Mouse (Mus musculus) Patski (cell line): ENCODE results near the gene Hist1h2bl. TPM values are rescaled to one million over a fixed set of nuclear protein-coding genes. Genes with fewer than 3 reads are reported as not detected.

Experiments used
- ATAC-seq: fragments of 100-300 bp; one replicate; pipeline ENCODE4 v1.8.0; 2021
- CTCF ChIA-PET: fragments of 350-600 bp; sonication (Branson Sonifier 250); formaldehyde crosslinking; loops from one replicate; lab custom pipeline; 2022; ENCODE audit warnings: inconsistent platforms; lab: Charles Lee
- POLR2A ChIA-PET: fragments of 350-600 bp; sonication (Branson Sonifier 250); formaldehyde crosslinking; loops from one replicate; lab custom pipeline; 2022; ENCODE audit warnings: antibody characterized with exemption, inconsistent platforms; lab: Charles Lee
- DNase-seq: peaks from one replicate; pipeline ENCODE4 v3.0.0-alpha.2; 2011; ENCODE audit warnings: low read depth, low spot score
- H3K27me3 ChIP-seq: fragments of 371-371 bp; one replicate; pipeline ENCODE4 v1.5.1; 2021
- CTCF ChIP-seq: fragments of 100-300 bp; IDR thresholded peaks from one replicate; pipeline ENCODE4 v1.5.1; 2021
- in situ Hi-C: fragments of 300-500 bp; cut with MboI; formaldehyde crosslinking; loops from 3 replicates; pipeline ENCODE4 v1.11.1; 2018; ENCODE audit warnings: low pct_unique_long_range_greater_than_20kb, mixed read lengths
- polyA plus RNA-seq: library from polyadenylated mRNA; unstranded; gene quantifications from one replicate; pipeline ENCODE4 v1.2.3, GENCODE M21; 2021

Gene Hist1h2bl
- polyA plus RNA-seq, 1 experiment from 2014 or later: 1.1 TPM

DNA sequence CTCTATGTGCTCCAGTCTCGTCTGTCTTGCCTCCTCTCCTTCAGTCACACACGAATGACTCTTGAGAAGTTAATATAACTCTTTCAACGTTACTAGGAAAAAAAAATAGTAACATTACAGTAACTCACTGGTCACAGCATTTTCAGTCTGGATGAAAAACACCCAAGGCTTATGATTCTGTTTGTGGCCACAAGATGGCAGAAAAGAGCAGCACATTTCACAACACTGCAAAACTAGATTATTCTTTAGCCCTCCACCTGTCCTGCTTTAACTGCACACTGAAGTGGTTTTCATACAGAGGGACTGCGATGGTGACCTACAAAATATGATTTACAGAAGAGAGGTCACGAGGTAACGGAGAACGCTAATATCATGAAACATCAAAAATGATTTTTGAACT is 1.2 kb downstream of the Hist1h2bl start:
- POLR2A ChIA-PET: no interaction called here
- no peaks in the 10 kb centered on the region for H3K27me3 ChIP-seq
- in situ Hi-C loops: loop anchor here (5.0 to 10.0 kb wide), 4 partner anchors 328 to 1820 kb away; partner anchors contain the start of genes Abt1, Hist1h2af, Hist1h2ag and Hist1h2bj
- peak; percentile 67 for TF ChIP-seq CTCF
- CTCF ChIA-PET: interaction anchor here (0.6 kb wide), 1 partner anchor 18 kb away, joined by 3 read pairs; no protein-coding TSS in a partner anchor
- DNase-seq (no peak), ATAC-seq (no peak)

DNA sequence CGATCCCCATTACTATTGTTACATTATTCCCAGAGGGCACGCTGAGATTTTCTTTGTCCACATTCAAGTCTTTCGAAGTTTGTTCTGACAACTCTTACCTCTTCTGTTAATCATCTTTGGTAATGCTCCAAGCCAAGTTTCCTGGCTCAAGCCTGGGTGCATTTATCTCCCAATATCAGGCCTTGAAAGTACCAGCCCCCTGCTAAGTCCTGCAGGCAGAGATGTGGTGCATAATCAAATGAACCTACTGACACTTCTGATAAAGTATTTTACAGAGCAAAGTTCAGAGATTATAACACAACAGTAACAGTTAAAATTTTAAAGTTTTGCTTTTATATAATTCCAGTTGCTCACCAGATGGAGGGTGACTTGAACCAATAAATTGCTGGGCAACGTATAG is 4.2 kb downstream of the Hist1h2bl start:
- no peaks in the 10 kb centered on the region for H3K27me3 ChIP-seq
- ATAC-seq (no peak), DNase-seq (no peak)
- POLR2A ChIA-PET: interaction anchor here (0.7 kb wide), 1 partner anchor 537 kb away, joined by 4 read pairs; no protein-coding TSS in a partner anchor
- CTCF ChIA-PET: interaction anchor here (1.0 kb wide), 1 partner anchor 9 kb away, joined by 4 read pairs; no protein-coding TSS in a partner anchor
- TF ChIP-seq CTCF: no peak
- in situ Hi-C loops: loop anchor here (5.0 to 10.0 kb wide), 4 partner anchors 331 to 1823 kb away; partner anchors contain the start of genes Abt1, Hist1h2af, Hist1h2ag and Hist1h2bj

DNA sequence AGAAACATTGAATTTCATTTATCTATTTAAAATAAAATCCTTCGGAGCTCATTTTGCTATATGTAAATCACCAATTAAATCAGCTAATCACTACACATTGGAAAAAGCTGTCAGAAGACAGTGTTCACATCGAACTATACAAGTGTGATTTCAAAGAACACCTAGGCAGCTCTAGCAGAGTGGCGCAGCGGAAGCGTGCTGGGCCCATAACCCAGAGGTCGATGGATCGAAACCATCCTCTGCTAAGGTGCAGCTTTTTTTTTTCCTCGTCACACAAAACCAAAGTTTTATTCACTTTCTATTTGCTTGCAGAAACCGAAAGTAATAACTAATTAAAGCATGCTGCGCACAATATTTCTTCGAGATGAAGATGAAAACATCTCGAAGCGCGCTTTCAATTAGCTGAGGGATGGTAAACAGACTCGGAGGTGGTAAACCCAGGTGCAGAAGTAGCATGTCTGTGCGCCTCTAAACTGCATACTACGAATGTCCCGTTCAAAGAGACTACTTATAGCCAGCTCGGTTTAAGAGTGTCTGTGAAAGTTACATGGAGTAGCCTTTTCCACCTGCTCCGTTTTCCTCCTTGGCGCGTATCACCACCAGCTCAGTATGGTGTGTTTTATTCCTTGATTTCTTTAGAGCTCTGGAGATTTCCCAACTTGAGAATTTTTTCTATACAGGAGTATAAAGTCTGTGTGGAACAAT is 5.0 kb downstream of the Hist1h2bl start:
- in situ Hi-C loops: loop anchor here (5.0 to 10.0 kb wide), 4 partner anchors 331 to 1824 kb away; partner anchors contain the start of genes Abt1, Hist1h2af, Hist1h2ag and Hist1h2bj
- CTCF ChIA-PET: interaction anchor here (1.0 kb wide), 2 partner anchors 10 to 16 kb away, joined by 3 to 4 read pairs; no protein-coding TSS in a partner anchor

DNA sequence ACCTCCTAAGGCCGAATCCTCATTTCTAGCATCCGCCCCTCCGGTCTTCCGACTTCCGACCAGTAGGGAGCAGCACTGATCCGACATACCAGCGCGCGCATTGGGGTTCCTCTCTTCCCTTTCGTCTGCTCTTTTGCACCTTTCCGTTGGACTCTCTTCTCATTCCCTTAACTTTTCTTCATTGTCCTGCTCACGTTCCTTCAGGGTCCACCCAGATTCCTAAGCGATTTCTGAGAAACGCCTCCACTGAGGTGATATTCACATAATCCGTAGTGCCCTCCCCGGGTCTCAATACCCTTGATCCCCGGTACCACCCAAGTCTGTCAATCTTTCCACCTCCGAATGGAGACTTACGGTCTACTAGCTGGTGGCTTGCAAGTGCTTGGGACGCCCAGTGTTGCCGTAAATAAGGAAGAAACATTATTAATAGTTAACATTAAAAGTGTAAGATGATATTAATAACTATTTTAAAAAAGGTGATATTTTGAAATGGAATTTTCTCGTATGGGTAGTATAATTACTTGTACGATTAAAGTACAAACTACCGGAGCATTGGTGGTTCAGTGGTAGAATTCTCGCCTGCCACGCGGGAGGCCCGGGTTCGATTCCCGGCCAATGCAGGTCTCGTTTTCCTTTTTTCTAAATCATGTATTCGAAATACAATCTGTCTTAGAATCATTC is 5.8 kb downstream of the Hist1h2bl start:
- DNase-seq (peak; percentile 64), ATAC-seq (peak; percentile 84)
- peaks cover 10% of the 10 kb centered on the region for H3K27me3 ChIP-seq
- TF ChIP-seq CTCF: peak; percentile 88
- ChIA-PET POLR2A (no interaction called here), CTCF (interaction anchor here (1.0 kb wide), 1 partner anchor 15 kb away, joined by 3 read pairs; no protein-coding TSS in a partner anchor)
- in situ Hi-C loops: loop anchor here (5.0 to 10.0 kb wide), 4 partner anchors 332 to 1825 kb away; partner anchors contain the start of genes Abt1, Hist1h2af, Hist1h2ag and Hist1h2bj

More for the DNA sequence above, 5.0 kb downstream of the Hist1h2bl start:
- POLR2A ChIA-PET: interaction anchor here (0.5 to 0.7 kb wide), 3 partner anchors 537 to 1818 kb away, joined by 3 to 4 read pairs (median 4); no protein-coding TSS in a partner anchor
- TF ChIP-seq CTCF: no peak
- DNase-seq (no peak), ATAC-seq (peak; percentile 69)
- peaks cover 6% of the 10 kb centered on the region for H3K27me3 ChIP-seq

DNA sequence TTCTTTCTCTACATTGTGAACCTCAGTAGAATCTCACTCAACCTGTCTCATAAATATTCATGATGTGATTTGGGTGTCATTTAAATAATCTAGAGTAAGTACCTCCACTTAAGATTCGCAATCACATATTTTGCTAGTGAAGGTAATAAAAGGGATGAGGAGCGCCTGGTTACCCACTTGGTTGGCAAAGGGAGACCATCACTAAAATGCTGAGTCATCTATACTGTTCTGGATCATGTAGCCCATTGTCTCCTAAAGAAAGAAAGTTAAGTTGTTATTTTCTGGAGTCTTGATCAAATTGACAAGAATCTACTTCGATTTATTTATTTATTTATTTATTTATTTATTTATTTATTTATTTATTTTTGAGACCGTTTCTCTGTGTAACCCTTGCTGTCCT is 9.3 kb downstream of the Hist1h2bl start:
- in situ Hi-C loops: no loop called here
- no peak for TF ChIP-seq CTCF
- ChIA-PET POLR2A (no interaction called here), CTCF (no interaction called here)
- peaks cover 20% of the 10 kb centered on the region for H3K27me3 ChIP-seq
- DNase-seq (no peak), ATAC-seq (no peak)

DNA sequence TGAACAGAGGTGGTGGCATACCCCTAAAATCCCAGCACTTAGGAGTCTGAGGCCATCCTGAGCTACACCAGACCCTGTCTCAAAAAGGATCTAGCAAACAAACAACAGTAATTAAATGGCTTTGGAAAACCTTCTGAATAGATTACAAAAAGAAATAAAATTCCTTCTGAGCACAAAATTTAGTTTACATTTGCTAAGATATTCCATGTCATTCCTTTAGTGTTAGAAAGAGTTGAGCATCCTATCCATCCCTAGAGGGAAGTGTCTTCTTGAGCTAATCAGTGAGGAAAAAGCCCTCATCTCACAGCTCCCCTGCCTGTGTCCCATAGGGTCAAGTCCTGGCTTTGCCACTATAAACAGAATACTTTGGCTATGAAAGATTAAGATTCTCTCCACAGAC is 18.1 kb downstream of the Hist1h2bl start, which contains the start of gene Olfr1359:
Olfr1359 (plus strand) TSS at position 301 of the 400 bp plus-strand sequence.
- TF ChIP-seq CTCF: no peak
- ChIA-PET CTCF (interaction anchor here (1.4 kb wide), 1 partner anchor 10 kb away, joined by 4 read pairs; no protein-coding TSS in a partner anchor), POLR2A (no interaction called here)
- in situ Hi-C loops: no loop called here
- peaks cover 9% of the 10 kb centered on the region for H3K27me3 ChIP-seq
- ATAC-seq: no peak
- DNase-seq: no peak

DNA sequence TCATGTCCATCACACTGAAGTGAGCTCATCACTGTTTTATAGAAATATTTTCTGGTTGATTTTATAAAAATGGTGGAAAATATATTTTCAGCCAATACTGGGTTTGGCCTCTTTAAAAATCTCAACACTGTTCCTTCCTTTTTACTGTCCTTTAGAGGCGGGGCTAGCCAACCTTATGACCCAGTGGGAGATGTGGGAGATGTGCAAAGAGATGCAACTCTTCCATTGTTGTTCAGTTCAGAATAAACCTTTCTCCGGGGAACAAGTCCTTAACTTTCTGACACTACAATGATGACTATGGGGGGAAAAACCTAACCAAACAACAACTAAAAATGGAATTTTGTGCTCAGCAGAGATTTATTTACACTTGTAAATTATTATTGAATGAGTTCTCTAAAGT is 38.6 kb downstream of the Hist1h2bl start, which contains the start of gene Olfr1360:
Olfr1360 (minus strand) TSS at position 101 of the 400 bp plus-strand sequence.
- TF ChIP-seq CTCF: no peak
- ChIA-PET POLR2A (no interaction called here), CTCF (no interaction called here)
- in situ Hi-C loops: no loop called here
- DNase-seq (no peak), ATAC-seq (no peak)
- H3K27me3 ChIP-seq: peaks cover 20% of the 10 kb centered on the region

Other genes starting within 250 kb of the Hist1h2bl start
- gene Nkapl, start 247.6 kb downstream of the Hist1h2bl start, polyA plus RNA-seq: 0.42 TPM
- gene Zkscan4, start 237.2 kb downstream of the Hist1h2bl start, polyA plus RNA-seq: 2.5 TPM
- gene Gm10065, start 236.7 kb downstream of the Hist1h2bl start, polyA plus RNA-seq: not detected
- 34.4 TPM for gene AK157302, start 220.9 kb downstream of the Hist1h2bl start, polyA plus RNA-seq
- 416 TPM for gene Gm11273, start 214.7 kb downstream of the Hist1h2bl start, polyA plus RNA-seq
- gene Zkscan8, start 185.0 kb downstream of the Hist1h2bl start, polyA plus RNA-seq: 12.5 TPM
- 0.01 TPM for gene Olfr1366, start 173.3 kb downstream of the Hist1h2bl start, polyA plus RNA-seq
- gene Olfr1535, start 156.2 kb downstream of the Hist1h2bl start, polyA plus RNA-seq: 0.09 TPM
- gene Olfr1364, start 134.4 kb downstream of the Hist1h2bl start, polyA plus RNA-seq: not detected
- not detected for gene Olfr1362, start 102.1 kb downstream of the Hist1h2bl start, polyA plus RNA-seq
- not detected for gene Olfr11, start 73.6 kb downstream of the Hist1h2bl start, polyA plus RNA-seq
- not detected for gene Olfr1361, start 52.8 kb downstream of the Hist1h2bl start, polyA plus RNA-seq
- gene Olfr1360, start 38.7 kb downstream of the Hist1h2bl start, polyA plus RNA-seq: not detected
- gene Olfr1359, start 18.0 kb downstream of the Hist1h2bl start, polyA plus RNA-seq: not detected
- gene Hist1h2ai, start 279 bp upstream of the Hist1h2bl start, polyA plus RNA-seq: not detected
- 4.9 TPM for gene Hist1h3h, start 1.5 kb upstream of the Hist1h2bl start, polyA plus RNA-seq
- gene Hist1h2bm, start 5.9 kb upstream of the Hist1h2bl start, polyA plus RNA-seq: not detected
- gene Hist1h4j, start 18.9 kb upstream of the Hist1h2bl start, polyA plus RNA-seq: 1.2 TPM
- 6.5 TPM for gene Hist1h4k, start 34.4 kb upstream of the Hist1h2bl start, polyA plus RNA-seq
- gene Hist1h2ak, start 37.7 kb upstream of the Hist1h2bl start, polyA plus RNA-seq: not detected
- gene Hist1h2bn, start 38.0 kb upstream of the Hist1h2bl start, polyA plus RNA-seq: 4.9 TPM
- gene Hist1h1b, start 64.5 kb upstream of the Hist1h2bl start, polyA plus RNA-seq: 1.4 TPM
- 1.6 TPM for gene Hist1h3i, start 67.2 kb upstream of the Hist1h2bl start, polyA plus RNA-seq
- gene Hist1h2an, start 71.1 kb upstream of the Hist1h2bl start, polyA plus RNA-seq: 4.5 TPM
- gene Hist1h2bp, start 71.3 kb upstream of the Hist1h2bl start, polyA plus RNA-seq: 0.45 TPM
- gene Hist1h2bq, start 94.1 kb upstream of the Hist1h2bl start, polyA plus RNA-seq: 35.6 TPM
- gene Hist1h2ao, start 94.3 kb upstream of the Hist1h2bl start, polyA plus RNA-seq: not detected
- gene Hist1h4m, start 95.6 kb upstream of the Hist1h2bl start, polyA plus RNA-seq: 1.0 TPM
- not detected for gene Hist1h4n, start 116.1 kb upstream of the Hist1h2bl start, polyA plus RNA-seq
- gene Hist1h2ap, start 117.4 kb upstream of the Hist1h2bl start, polyA plus RNA-seq: 0.60 TPM
- gene Hist1h2br, start 117.6 kb upstream of the Hist1h2bl start, polyA plus RNA-seq: 36.6 TPM
- 7.7 TPM for gene Zfp184, start 229.0 kb upstream of the Hist1h2bl start, polyA plus RNA-seq